Mouse (Mus musculus) T-helper 17 cell (primary cell): ENCODE data around the gene Gm11114.

Experiments used
- in situ Hi-C, 2 experiments: fragments of 300-600 bp; cut with MboI, MseI; formaldehyde crosslinking; loops; 1 replicate in 1 of 2; 2 replicates in 1 of 2; pipeline ENCODE4 v1.15.1; 2025; ENCODE audit warnings: high pct_unique_total_duplicates in 2 of 2

Gm11114 gene

GRCm38 (mm10) chr9:85355559-85355958 is 43.0 kb downstream of the Gm11114 start:
- in situ Hi-C loops: no loop called here

DNA sequence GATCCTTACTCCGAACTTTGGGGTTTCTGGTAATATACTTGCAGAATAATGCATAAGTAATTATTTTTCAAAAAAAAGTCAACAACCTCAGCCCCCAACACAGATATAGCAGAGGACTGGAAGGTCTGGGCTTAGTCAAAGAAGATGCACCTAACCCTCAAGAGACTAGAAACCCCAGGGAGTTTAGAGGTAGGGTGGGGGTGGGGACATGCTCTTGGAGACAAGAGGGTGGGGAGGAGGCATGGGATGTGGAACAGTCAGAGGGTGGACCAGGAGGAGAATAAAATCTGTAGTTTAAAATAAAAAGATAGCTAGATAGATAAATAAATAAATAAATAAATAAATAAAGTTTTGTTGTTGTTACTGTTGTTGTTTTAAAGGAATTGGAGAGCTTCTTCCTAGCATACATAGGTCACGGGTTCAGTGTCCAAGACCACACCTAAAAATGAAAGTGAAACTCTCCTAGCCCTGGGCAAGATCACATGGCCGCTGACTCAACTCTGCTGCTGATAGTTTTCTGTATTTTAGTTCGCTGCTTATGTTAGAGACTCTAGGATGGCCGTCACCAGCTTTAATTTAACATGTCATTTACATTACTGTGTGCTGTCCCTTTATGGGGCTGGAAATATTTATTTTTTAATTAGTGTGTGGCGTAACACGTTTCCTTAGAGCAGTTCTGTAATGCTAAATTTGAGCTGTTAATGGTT is 44.7 kb downstream of the Gm11114 start:
- in situ Hi-C loops: no loop called here
